Mouse (Mus musculus) C2C12 (cell line): ENCODE results near the gene Itgb7.

ENCODE experiments used
- CEBPB ChIP-seq: IDR thresholded peaks from one replicate; pipeline ENCODE4 v1.6.1; 2011; ENCODE audit warnings: low read depth, mild to moderate bottlenecking, control low read depth, moderate library complexity
- CTCF ChIP-seq: IDR thresholded peaks from one replicate; pipeline ENCODE4 v1.5.1; 2011; ENCODE audit not compliant: control insufficient read depth, insufficient read depth, insufficient read length
- FOSL1 ChIP-seq: IDR thresholded peaks from one replicate; pipeline ENCODE4 v1.8.0; 2011; ENCODE audit warnings: mild to moderate bottlenecking, low read length; ENCODE audit not compliant: poor library complexity, insufficient read depth, severe bottlenecking
- MAX ChIP-seq: IDR thresholded peaks from one replicate; pipeline ENCODE4 v1.6.1; 2011; ENCODE audit warnings: mild to moderate bottlenecking, control low read depth
- USF1 ChIP-seq: IDR thresholded peaks from one replicate; pipeline ENCODE4 v1.6.1; 2011; ENCODE audit warnings: low read depth, mild to moderate bottlenecking, control low read depth, moderate library complexity

DNA sequence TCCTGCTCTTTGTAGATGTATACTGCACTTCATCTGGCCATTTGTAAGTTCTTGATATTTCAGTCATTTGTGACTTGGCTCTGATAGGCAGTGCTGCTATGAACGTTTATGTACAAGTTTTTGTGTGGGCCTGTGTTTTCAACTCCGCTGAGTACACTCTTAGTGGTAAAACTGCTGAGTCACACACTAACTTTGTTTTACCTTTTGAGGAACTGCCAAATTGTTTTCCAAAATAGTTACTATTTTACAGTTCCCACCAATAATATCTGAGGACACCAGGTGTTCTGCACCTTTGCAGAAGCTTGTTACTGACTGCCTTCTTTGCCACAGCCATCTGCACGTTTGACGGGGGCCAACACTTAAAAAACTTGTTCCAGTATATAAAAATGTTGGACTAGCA, 37.3 kb downstream of the Itgb7 start:
- TF ChIP-seq USF1 = no peak
- no peak for TF ChIP-seq CTCF
- no peak for TF ChIP-seq FOSL1
- no peak for TF ChIP-seq MAX
- TF ChIP-seq CEBPB = no peak
